Mouse (Mus musculus) bone marrow, adult 2 months (tissue): Measurements from ENCODE around the gene Traip. TPM values are rescaled to one million over a fixed set of nuclear protein-coding genes. Genes with fewer than 3 reads are reported as not detected.

Experiments used
- H3K27ac ChIP-seq: fragments of 200-500 bp; 2 replicates; pipeline ENCODE4 v1.5.1; 2012; ENCODE audit warnings: low read depth, mild to moderate bottlenecking, control low read depth, inconsistent platforms, low read length; ENCODE audit not compliant: control insufficient read depth, poor library complexity, insufficient read depth
- H3K4me1 ChIP-seq: fragments of 200-500 bp; 2 replicates; pipeline ENCODE4 v1.6.1; 2011; ENCODE audit warnings: low read length; ENCODE audit not compliant: control insufficient read depth, insufficient read depth
- H3K4me3 ChIP-seq: fragments of 200-500 bp; replicated peaks from 2 replicates; pipeline ENCODE3; 2011; ENCODE audit warnings: mild to moderate bottlenecking, low read depth, low read length, control low read depth; ENCODE audit not compliant: control insufficient read depth
- CTCF ChIP-seq: fragments of 200-500 bp; IDR thresholded peaks from 2 replicates; pipeline ENCODE4 v1.5.1; 2011; ENCODE audit warnings: low read length, control low read depth; ENCODE audit not compliant: control insufficient read depth, insufficient read depth
- POLR2A ChIP-seq: fragments of 200-500 bp; IDR thresholded peaks from 2 replicates; pipeline ENCODE4 v1.6.1; 2011; ENCODE audit warnings: low read depth, mild to moderate bottlenecking, control low read depth, low read length, borderline replicate concordance; ENCODE audit not compliant: control insufficient read depth
- WGBS: fragments of 180-500 bp; shearing (Covaris S2); methylation state at CpG from one replicate; pipeline ENCODE4 v1.1.7; 2018; 5-methylcytosine and 5-hydroxymethylcytosine counted together
- polyA plus RNA-seq: library from polyadenylated mRNA; stranded (reverse); fragments of >200 nt; gene quantifications from 2 replicates; pipeline ENCODE4 v1.2.4, GENCODE M21; 2011; ENCODE audit warnings: low replicate concordance; ENCODE audit not compliant: missing spikeins, insufficient read depth, insufficient read length

The Traip gene
- polyA plus RNA-seq, 1 experiment, result 27.0 TPM

DNA sequence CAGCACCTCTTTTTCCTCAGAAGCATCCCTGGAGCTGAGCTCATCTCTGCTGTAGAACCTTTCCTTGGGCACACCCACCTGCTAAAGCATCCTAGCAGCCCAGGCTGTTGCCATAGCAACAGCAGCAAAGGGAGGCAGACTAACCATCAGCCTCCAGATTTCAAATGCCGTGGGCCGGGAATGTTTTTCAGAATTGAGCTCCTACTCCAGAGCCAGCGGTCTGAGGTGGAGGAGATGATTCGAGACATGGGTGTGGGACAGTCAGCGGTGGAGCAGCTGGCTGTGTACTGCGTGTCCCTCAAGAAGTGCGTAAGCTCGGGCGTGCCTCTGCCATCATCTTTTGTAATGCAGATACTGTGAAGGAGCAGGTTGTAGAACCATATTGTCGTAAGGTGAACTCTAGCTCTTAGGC is 11.4 kb downstream of the Traip start:
- TF ChIP-seq POLR2A (no peak), CTCF (no peak)
- 89% methylated on average over 10 of the region's 10 CpGs for WGBS
- Histone ChIP-seq H3K4me3 (no peak overlapping the region), H3K4me1 (no peaks in the 10 kb centered on the region), H3K27ac (no peak overlapping the region)

- peaks cover 1% of the 10 kb centered on the region; the same call in 1 of the 2 replicates for H3K4me1 ChIP-seq
- WGBS, result 52% methylated on average over 5 of the region's 5 CpGs
- TF ChIP-seq POLR2A, result no peak
- TF ChIP-seq CTCF, result no peak
- no peak overlapping the region for H3K27ac ChIP-seq
- no peak overlapping the region for H3K4me3 ChIP-seq
These were observed 11.9 kb downstream of the Traip start for GRCm38 (mm10) chr9:107961881-107962280.

GRCm38 (mm10) chr9:107962916-107963315 is 13.0 kb downstream of the Traip start:
- Histone ChIP-seq H3K4me3 (no peak overlapping the region), H3K27ac (no peak overlapping the region), H3K4me1 (peaks cover 2% of the 10 kb centered on the region; the same call in 1 of the 2 replicates)
- 90% methylated on average over 9 of the region's 9 CpGs for WGBS
- TF ChIP-seq CTCF, result no peak
- no peak for TF ChIP-seq POLR2A

DNA sequence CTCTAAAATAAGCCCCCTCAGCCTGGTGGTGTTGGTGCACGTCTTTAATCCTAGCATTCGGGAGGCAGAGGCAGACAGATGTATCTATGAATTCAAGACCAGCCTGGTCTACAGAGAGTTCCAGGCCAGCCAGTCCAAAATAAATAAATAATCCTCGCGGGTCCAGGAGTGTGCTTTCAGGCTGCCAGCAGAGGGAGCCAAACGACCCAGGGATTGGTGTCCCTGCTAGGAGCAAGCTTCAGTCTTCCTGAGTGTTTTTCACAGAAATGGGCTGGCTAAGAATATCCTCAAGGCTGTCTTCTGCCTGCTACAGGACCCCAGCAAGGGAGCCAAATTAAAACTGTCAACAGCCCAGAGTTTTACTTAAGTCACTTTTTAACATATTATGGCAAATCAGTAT is 13.8 kb downstream of the Traip start:
- Histone ChIP-seq H3K4me1 (peaks cover 2% of the 10 kb centered on the region; the same call in 1 of the 2 replicates), H3K4me3 (no peak overlapping the region), H3K27ac (no peak overlapping the region)
- TF ChIP-seq POLR2A, result no peak
- TF ChIP-seq CTCF, result peak; percentile 96
- WGBS, result 8% methylated on average over 5 of the region's 5 CpGs

DNA sequence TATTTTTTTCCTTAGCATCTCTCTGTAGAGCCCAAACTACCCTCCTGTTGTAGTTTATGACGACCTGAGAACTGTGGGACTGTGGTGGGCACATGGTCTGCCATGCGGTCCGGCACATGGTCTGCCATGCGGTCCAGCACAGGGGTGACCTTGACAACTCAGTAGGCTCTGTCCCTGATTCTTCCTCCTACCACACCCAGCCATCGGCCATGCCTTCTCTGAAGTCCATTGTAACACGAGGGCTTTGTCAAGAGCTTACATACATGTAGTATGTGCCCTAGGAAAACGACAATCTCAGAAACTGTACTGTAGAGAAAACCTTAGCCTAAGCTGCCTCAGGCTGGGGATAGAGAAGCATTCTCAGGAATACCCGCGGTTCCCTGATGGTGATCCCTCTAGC is 14.7 kb downstream of the Traip start:
- H3K4me3 ChIP-seq, result no peak overlapping the region
- H3K27ac ChIP-seq, result no peak overlapping the region
- WGBS, result 94% methylated on average over 9 of the region's 9 CpGs
- H3K4me1 ChIP-seq, result peaks cover 2% of the 10 kb centered on the region; the same call in 1 of the 2 replicates
- no peak for TF ChIP-seq CTCF
- TF ChIP-seq POLR2A, result no peak

DNA sequence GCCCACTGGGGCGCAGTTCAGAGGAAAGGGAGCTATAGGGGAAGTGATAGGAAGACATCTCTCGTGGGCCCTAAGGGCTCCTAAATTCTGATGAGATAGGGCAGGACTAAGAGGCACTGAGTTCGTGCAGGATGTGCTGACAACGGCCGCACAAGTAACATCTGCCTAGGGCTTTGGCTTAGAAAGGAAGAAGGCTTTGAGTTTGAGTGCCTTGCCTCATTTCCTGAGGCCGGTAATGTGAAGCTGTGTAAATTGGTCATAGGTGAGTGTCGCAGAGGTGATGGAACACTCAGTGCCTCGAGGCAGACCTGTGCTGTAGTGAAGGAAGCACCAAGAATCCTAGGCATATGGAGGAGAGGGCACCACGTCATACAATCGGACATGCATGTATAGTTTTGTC is 16.7 kb downstream of the Traip start:
- WGBS, result 37% methylated on average over 10 of the region's 10 CpGs
- no peak for TF ChIP-seq CTCF
- TF ChIP-seq POLR2A, result no peak
- no peak overlapping the region for H3K4me3 ChIP-seq
- H3K4me1 ChIP-seq, result peaks cover 2% of the 10 kb centered on the region
- no peak overlapping the region for H3K27ac ChIP-seq

DNA sequence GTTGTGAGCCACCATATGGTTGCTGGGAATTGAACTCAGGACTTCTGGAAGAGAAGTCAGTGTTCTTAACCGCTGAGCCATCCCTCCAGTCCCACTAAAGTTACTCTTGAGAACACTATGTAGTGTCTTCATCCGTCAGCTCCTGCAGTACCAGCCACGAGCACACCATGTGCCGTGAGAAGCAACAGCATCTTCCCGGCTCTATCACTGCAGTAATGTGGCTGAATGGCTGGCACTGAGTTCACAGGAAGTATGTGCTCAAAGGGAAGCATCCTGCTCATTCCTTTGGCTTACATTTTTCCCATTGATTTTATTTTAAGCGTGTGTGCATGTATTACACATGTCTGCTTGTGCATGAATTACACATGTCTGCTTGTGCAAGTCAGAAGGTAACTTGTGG is 17.5 kb downstream of the Traip start:
- TF ChIP-seq CTCF (no peak), POLR2A (no peak)
- Histone ChIP-seq H3K4me1 (peaks cover 2% of the 10 kb centered on the region), H3K27ac (no peak overlapping the region), H3K4me3 (no peak overlapping the region)
- 88% methylated on average over 6 of the region's 6 CpGs for WGBS

- 89% methylated on average over 7 of the region's 7 CpGs for WGBS
- Histone ChIP-seq H3K4me1 (peaks cover 4% of the 10 kb centered on the region), H3K4me3 (no peak overlapping the region), H3K27ac (no peak overlapping the region)
- no peak for TF ChIP-seq CTCF
- no peak for TF ChIP-seq POLR2A
These were observed 18.6 kb downstream of the Traip start for GRCm38 (mm10) chr9:107968531-107968930.

DNA sequence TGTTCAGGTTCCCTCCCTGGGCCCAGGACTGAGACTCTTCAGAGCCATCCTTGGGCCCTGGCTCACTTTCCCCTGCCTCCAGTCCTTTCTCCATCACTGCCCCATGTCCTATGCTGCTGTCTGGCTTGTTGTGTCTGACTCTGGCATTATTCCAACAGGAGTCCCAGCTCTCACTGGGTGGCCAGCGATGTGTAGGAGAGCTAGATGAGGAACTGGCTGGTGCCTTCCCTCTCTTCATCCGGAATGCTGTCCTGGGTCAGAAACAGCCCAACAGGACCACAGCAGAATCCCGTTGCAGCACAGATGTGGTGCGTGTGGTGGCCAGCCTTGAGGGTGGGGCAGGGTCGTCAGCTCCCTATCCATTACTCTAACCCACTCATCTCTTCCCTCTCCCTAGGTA is 20.4 kb downstream of the Traip start:
- H3K4me1 ChIP-seq, result peaks cover 4% of the 10 kb centered on the region
- no peak overlapping the region for H3K27ac ChIP-seq
- TF ChIP-seq CTCF (no peak), POLR2A (no peak)
- WGBS, result 83% methylated on average over 5 of the region's 5 CpGs
- H3K4me3 ChIP-seq, result no peak overlapping the region
